In the genomic region with DNA sequence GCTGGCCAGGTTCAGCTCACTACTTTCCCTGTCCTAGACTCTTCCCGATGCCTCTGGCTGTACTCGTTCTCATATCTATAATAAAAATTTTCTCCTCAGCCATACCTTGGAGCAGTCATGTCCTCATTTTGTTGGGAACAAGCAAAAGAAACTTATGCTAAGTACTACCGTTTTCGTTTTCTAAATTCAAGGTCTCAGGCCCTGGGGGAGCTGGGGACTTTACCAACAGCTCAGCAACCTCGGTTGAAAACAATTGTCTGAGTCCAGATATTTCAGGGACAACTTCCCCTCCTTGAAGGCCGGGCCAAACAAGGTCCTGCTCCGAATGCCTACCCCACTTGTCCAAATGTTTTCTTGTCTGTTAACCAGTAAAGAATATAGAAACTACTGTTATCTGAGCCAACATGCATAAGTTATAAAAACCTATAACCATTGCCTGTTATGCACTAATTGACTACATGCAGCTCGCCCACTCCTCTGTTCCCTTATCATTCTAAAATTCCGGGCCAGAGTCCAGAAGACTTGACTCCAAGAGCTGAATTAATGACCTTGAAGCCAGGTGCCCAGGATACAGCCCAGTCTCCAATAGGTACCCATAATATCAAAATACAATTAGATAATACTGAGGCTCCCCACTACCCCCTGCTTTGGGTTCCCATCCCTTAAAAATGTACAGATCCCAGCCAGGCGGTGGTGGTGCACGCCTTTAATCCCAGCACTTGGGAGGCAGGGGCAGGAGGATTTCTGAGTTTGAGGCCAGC, we compare ENCODE assay signal across 7 mouse cellular contexts. TPM values are rescaled to one million over a fixed set of nuclear protein-coding genes. Genes with fewer than 3 reads are reported as not detected.
DNase-seq lines count a peak whose midpoint lies in the region; ATAC-seq and TF ChIP-seq lines count a peak whose summit lies in the region.

No protein-coding gene starts in this region.

- peaks cover 8% of the 10 kb centered on the region; the same call in 1 of the 2 replicates for H3K4me1 ChIP-seq in kidney, postnatal 0 days (replicated peaks; ENCODE audit: insufficient read depth, low read length)
- peaks cover 2% of the 10 kb centered on the region; the same call in 1 of the 2 replicates for H3K4me1 ChIP-seq in bone marrow, adult 2 months (ENCODE audit: control insufficient read depth, insufficient read depth, low read length)
- H3K4me1 ChIP-seq in forebrain, postnatal 0 days (ENCODE audit: insufficient read depth) = peaks cover 11% of the 10 kb centered on the region; the same call in 1 of the 2 replicates
- H3K4me1 ChIP-seq in liver, embryonic 14.5 days (replicated peaks; ENCODE audit: control insufficient read depth in 2 of 2, insufficient read depth in 2 of 2, low read length in 1 of 2) = peaks cover 20 to 24% of the 10 kb centered on the region in 2 experiments
- H3K4me1 ChIP-seq in thymus, adult 2 months (replicated peaks; ENCODE audit: control insufficient read depth, insufficient read depth, low read length) = peaks cover 14% of the 10 kb centered on the region

- TF ChIP-seq CTCF in kidney, postnatal 0 days (IDR thresholded peaks at IDR 0.05; ENCODE audit: low read depth) = no peak
- no peak for TF ChIP-seq CTCF in bone marrow, adult 2 months (IDR thresholded peaks at IDR 0.05; ENCODE audit: control insufficient read depth, insufficient read depth, low read length)
- no peak for TF ChIP-seq CTCF in forebrain, postnatal 0 days (IDR thresholded peaks at IDR 0.05; ENCODE audit: low read depth)
- no peak for TF ChIP-seq CTCF in liver, embryonic 14.5 days (IDR thresholded peaks at IDR 0.05; ENCODE audit: low read depth)
- TF ChIP-seq CTCF in thymus, adult 2 months (IDR thresholded peaks at IDR 0.05; ENCODE audit: borderline replicate concordance, control insufficient read depth, extremely low read depth, insufficient read depth, low read length, poor library complexity) = no peak

- H3K4me2 ChIP-seq in kidney, postnatal 0 days (ENCODE audit: low read length) = peak overlapping the region; percentile 66; the same call in 1 of the 2 replicates
- no peak overlapping the region for H3K4me2 ChIP-seq in forebrain, postnatal 0 days (ENCODE audit: low read depth)
- H3K4me2 ChIP-seq in liver, embryonic 14.5 days (ENCODE audit: low read depth) = peak overlapping the region; percentile 46

- no peak for TF ChIP-seq POLR2A in bone marrow, adult 2 months (IDR thresholded peaks at IDR 0.05; ENCODE audit: borderline replicate concordance, control insufficient read depth, low read depth, low read length)
- TF ChIP-seq POLR2A in thymus, adult 2 months (IDR thresholded peaks at IDR 0.05; ENCODE audit: control insufficient read depth, extremely low read depth, insufficient read depth, low read length, poor library complexity) = no peak

- no peak for DNase-seq in kidney, postnatal 0 days (ENCODE audit: low spot score)
- DNase-seq in kidney, adult 8-10 months = no peak
- DNase-seq in forebrain, postnatal 0 days = no peak
- no peak for DNase-seq in liver, embryonic 14.5 days (ENCODE audit: low read depth in 3 of 3, low spot score in 3 of 3)
- no peak for DNase-seq in thymus, adult 2 months

- no peaks in the 10 kb centered on the region for H3K9me3 ChIP-seq in kidney, postnatal 0 days (replicated peaks; ENCODE audit: low read length)
- H3K9me3 ChIP-seq in forebrain, postnatal 0 days (ENCODE audit: low read length) = peaks cover 5% of the 10 kb centered on the region; the same call in 1 of the 2 replicates
- 0 out of 2 replicates have a peak, but pooled peaks cover 3% of the 10 kb centered on the region for H3K9me3 ChIP-seq in liver, embryonic 14.5 days (ENCODE audit: control insufficient read depth, low read length)

- H3K36me3 ChIP-seq in kidney, postnatal 0 days (ENCODE audit: insufficient read depth, low read length) = no peaks in the 10 kb centered on the region
- H3K36me3 ChIP-seq in forebrain, postnatal 0 days (ENCODE audit: insufficient read depth) = no peaks in the 10 kb centered on the region
- H3K36me3 ChIP-seq in liver, embryonic 14.5 days (replicated peaks; ENCODE audit: control insufficient read depth, insufficient read depth, low read depth) = peaks cover 24% of the 10 kb centered on the region
- H3K36me3 ChIP-seq in thymus, adult 2 months (ENCODE audit: control insufficient read depth, insufficient read depth, low read length) = no peaks in the 10 kb centered on the region

- H3K27ac ChIP-seq in kidney, postnatal 0 days = 0 out of 2 replicates have a peak overlapping the region, but pooled peaks have one; percentile 100
- peak overlapping the region; percentile 74; the same call in 1 of the 2 replicates for H3K27ac ChIP-seq in bone marrow, adult 2 months (ENCODE audit: control insufficient read depth, insufficient read depth, low read depth, low read length, poor library complexity)
- 0 out of 2 replicates have a peak overlapping the region, but pooled peaks have one; percentile 46 for H3K27ac ChIP-seq in forebrain, postnatal 0 days (ENCODE audit: low read depth, low read length)
- peak overlapping the region; percentile 20 for H3K27ac ChIP-seq in liver, embryonic 14.5 days
- no peak overlapping the region for H3K27ac ChIP-seq in thymus, adult 2 months (ENCODE audit: control insufficient read depth, insufficient read depth, low read length)

- no peak overlapping the region for H3K4me3 ChIP-seq in kidney, postnatal 0 days (replicated peaks; ENCODE audit: low read depth, low read length)
- no peak overlapping the region for H3K4me3 ChIP-seq in bone marrow, adult 2 months (replicated peaks; ENCODE audit: control insufficient read depth, low read depth, low read length)
- no peak overlapping the region for H3K4me3 ChIP-seq in forebrain, postnatal 0 days (ENCODE audit: low read depth, low read length)
- peak overlapping the region in 1 of 2 experiments; percentile 81; a peak in 1 of 4 replicates for H3K4me3 ChIP-seq in liver, embryonic 14.5 days (ENCODE audit: insufficient read depth in 1 of 2, low read depth in 2 of 2, low read length in 2 of 2)
- H3K4me3 ChIP-seq in thymus, adult 2 months (ENCODE audit: control insufficient read depth, insufficient read depth, low read length) = no peak overlapping the region

- no peak for TF ChIP-seq EP300 in liver, embryonic 14.5 days (IDR thresholded peaks at IDR 0.05; ENCODE audit: low read depth)

- no peak overlapping the region for H3K9ac ChIP-seq in kidney, postnatal 0 days (ENCODE audit: low read depth, low read length)
- H3K9ac ChIP-seq in forebrain, postnatal 0 days = no peak overlapping the region
- peak overlapping the region; percentile 31 for H3K9ac ChIP-seq in liver, embryonic 14.5 days (replicated peaks)

- ATAC-seq in kidney, postnatal 0 days (replicated peaks; ENCODE audit: low FRiP score, low read depth) = no peak
- ATAC-seq in forebrain, postnatal 0 days = no peak
- ATAC-seq in liver, embryonic 14.5 days (ENCODE audit: insufficient read depth) = no peak
- ATAC-seq in inflammation-experienced regulatory T-cells, adult 6 months = no peak

- H3K27me3 ChIP-seq in kidney, postnatal 0 days (ENCODE audit: insufficient read depth, low read length) = no peaks in the 10 kb centered on the region
- no peaks in the 10 kb centered on the region for H3K27me3 ChIP-seq in forebrain, postnatal 0 days (ENCODE audit: insufficient read depth, low read length)
- no peaks in the 10 kb centered on the region for H3K27me3 ChIP-seq in liver, embryonic 14.5 days (ENCODE audit: control insufficient read depth, insufficient read depth, low read length)
- no peaks in the 10 kb centered on the region for H3K27me3 ChIP-seq in thymus, adult 2 months (ENCODE audit: control insufficient read depth, insufficient read depth, low read length)

- 77% methylated on average over 11 of the region's 11 CpGs for WGBS in kidney, postnatal 0 days
- 31% methylated on average over 11 of the region's 11 CpGs for WGBS in bone marrow, adult 2 months
- 82% methylated on average over 11 of the region's 11 CpGs for WGBS in forebrain, postnatal 0 days
- 41% methylated on average over 11 of the region's 11 CpGs for WGBS in liver, embryonic 14.5 days (ENCODE audit: insufficient replicate concordance)
- 51% methylated on average over 11 of the region's 11 CpGs for WGBS in thymus, adult 2 months

RNA-seq across cellular contexts. Expression of gene Serinc3, which starts 0.9 kb away (rescaled TPM):
- polyA plus RNA-seq in kidney, postnatal 0 days (2015; fragmentation: Nextera tagmentation; extraction: Ambion mirVana) = 66.6 and 72.5 TPM in 2 replicates
- 328 and 366 TPM in 2 replicates for polyA plus RNA-seq in bone marrow, adult 2 months (2011; ENCODE audit: insufficient read depth, insufficient read length, low replicate concordance, missing spikeins)
- total RNA-seq in forebrain, postnatal 0 days (2014; rRNA removed) = 81.9 and 98.2 TPM in 2 replicates
- 26.4 and 31.7 TPM in 2 replicates for polyA plus RNA-seq in forebrain, postnatal 0 days (2015; fragmentation: Nextera tagmentation; extraction: Ambion mirVana)
- polyA plus RNA-seq in liver, embryonic 14.5 days (2012; rRNA removed) = 225 and 257 TPM in 2 replicates
- 165 TPM in 2 replicates for polyA plus RNA-seq in liver, embryonic 14.5 days (2014; fragmentation: Nextera tagmentation; extraction: Ambion mirVana)
- 100 to 1,000 TPM; 124 to 178 (median 145) TPM for polyA plus RNA-seq in inflammation-experienced regulatory T-cells, adult 6 months (2017; shearing (Covaris generic))
- 279 and 281 TPM in 2 replicates for polyA plus RNA-seq in thymus, adult 2 months (2012; rRNA removed)

RNA-seq across cellular contexts. Expression of gene Pkig, which starts 12.3 kb away (rescaled TPM):
- 179 and 198 TPM in 2 replicates for polyA plus RNA-seq in kidney, postnatal 0 days (2015; fragmentation: Nextera tagmentation; extraction: Ambion mirVana)
- polyA plus RNA-seq in bone marrow, adult 2 months (2011; ENCODE audit: insufficient read depth, insufficient read length, low replicate concordance, missing spikeins) = 109 and 152 TPM in 2 replicates
- 114 and 138 TPM in 2 replicates for total RNA-seq in forebrain, postnatal 0 days (2014; rRNA removed)
- 211 and 214 TPM in 2 replicates for polyA plus RNA-seq in forebrain, postnatal 0 days (2015; fragmentation: Nextera tagmentation; extraction: Ambion mirVana)
- 50.9 and 52.3 TPM in 2 replicates for polyA plus RNA-seq in liver, embryonic 14.5 days (2012; rRNA removed)
- polyA plus RNA-seq in liver, embryonic 14.5 days (2014; fragmentation: Nextera tagmentation; extraction: Ambion mirVana) = 99.0 and 107 TPM in 2 replicates
- polyA plus RNA-seq in inflammation-experienced regulatory T-cells, adult 6 months (2017; shearing (Covaris generic)) = 1 to 10 TPM; 2.0 to 5.5 (median 3.3) TPM
- polyA plus RNA-seq in thymus, adult 2 months (2012; rRNA removed) = 56.7 and 64.7 TPM in 2 replicates

RNA-seq across cellular contexts. Expression of gene Ttpal, which starts 43.8 kb away (rescaled TPM):
- polyA plus RNA-seq in kidney, postnatal 0 days (2015; fragmentation: Nextera tagmentation; extraction: Ambion mirVana) = 18.1 and 19.7 TPM in 2 replicates
- polyA plus RNA-seq in bone marrow, adult 2 months (2011; ENCODE audit: insufficient read depth, insufficient read length, low replicate concordance, missing spikeins) = 11.5 and 19.8 TPM in 2 replicates
- total RNA-seq in forebrain, postnatal 0 days (2014; rRNA removed) = 80.6 and 89.2 TPM in 2 replicates
- 23.5 and 32.1 TPM in 2 replicates for polyA plus RNA-seq in forebrain, postnatal 0 days (2015; fragmentation: Nextera tagmentation; extraction: Ambion mirVana)
- 3.4 and 5.3 TPM in 2 replicates for polyA plus RNA-seq in liver, embryonic 14.5 days (2012; rRNA removed)
- 10.0 and 11.5 TPM in 2 replicates for polyA plus RNA-seq in liver, embryonic 14.5 days (2014; fragmentation: Nextera tagmentation; extraction: Ambion mirVana)
- 10 to 100 TPM; 37.3 to 41.8 (median 40.6) TPM for polyA plus RNA-seq in inflammation-experienced regulatory T-cells, adult 6 months (2017; shearing (Covaris generic))
- polyA plus RNA-seq in thymus, adult 2 months (2012; rRNA removed) = 63.2 and 72.5 TPM in 2 replicates
